Mouse (Mus musculus) CH12.LX (cell line): ENCODE results near the gene Igdcc4.

Source experiments
- CHD2 ChIP-seq: IDR thresholded peaks from 2 replicates; pipeline ENCODE4 v1.6.1; 2011; ENCODE audit warnings: low read length, improper control_type of control experiment
- CTCF ChIP-seq, 2 experiments: IDR thresholded peaks in 1 of 2; conservative IDR thresholded peaks in 1 of 2; 2 replicates each; pipeline ENCODE4 v1.5.1; 2011 to 2012; ENCODE audit warnings: low read depth in 2 of 2, low read length in 2 of 2, improper control_type of control experiment in 1 of 2, inconsistent platforms in 1 of 2, mild to moderate bottlenecking in 1 of 2, moderate library complexity in 1 of 2
- MXI1 ChIP-seq: IDR thresholded peaks from 2 replicates; pipeline ENCODE4 v1.6.1; 2011; ENCODE audit warnings: mild to moderate bottlenecking, low read depth, low read length, improper control_type of control experiment

- TF ChIP-seq CTCF (conservative IDR thresholded peaks at IDR 0.05 in 1 of 2, IDR thresholded peaks at IDR 0.05 in 1 of 2; ENCODE audit: low read depth in 2 of 2, low read length in 2 of 2) (no peak), MXI1 (no peak), CHD2 (no peak)
These were observed 27.0 kb upstream of the Igdcc4 start for GRCm38 (mm10) chr9:65074251-65074650.
